Mouse (Mus musculus) heart, postnatal 0 days (tissue): ENCODE measurements around the gene Prune1. TPM values are rescaled to one million over a fixed set of nuclear protein-coding genes. Genes with fewer than 3 reads are reported as not detected.

ENCODE experiments used
- ATAC-seq: fragments of 200-750 bp; cut with Nextera tagmentation; 2 replicates; pipeline ENCODE4 v1.8.0; 2017; ENCODE audit warnings: low read depth, moderate number of reproducible peaks, moderate library complexity; ENCODE audit not compliant: insufficient read depth
- DNase-seq: peaks from one replicate; pipeline ENCODE4 v3.0.0-alpha.2; 2016; ENCODE audit warnings: low spot score
- H3K27ac ChIP-seq: fragments of 300-500 bp; sonication (generic); 2 replicates; pipeline ENCODE4 v1.5.1; 2014; ENCODE audit warnings: low read depth, mild to moderate bottlenecking
- H3K27me3 ChIP-seq: fragments of 300-500 bp; sonication (generic); 2 replicates; pipeline ENCODE4 v1.6.1; 2014; ENCODE audit warnings: low read length, mixed read lengths; ENCODE audit not compliant: control insufficient read depth, insufficient read depth
- H3K36me3 ChIP-seq: fragments of 300-500 bp; sonication (generic); replicated peaks from 2 replicates; pipeline ENCODE4 v1.6.1; 2014; ENCODE audit warnings: low read length, mixed read lengths; ENCODE audit not compliant: control insufficient read depth, insufficient read depth
- H3K4me1 ChIP-seq: fragments of 300-500 bp; sonication (generic); 2 replicates; pipeline ENCODE4 v1.6.1; 2014; ENCODE audit warnings: antibody characterized with exemption; ENCODE audit not compliant: control insufficient read depth, insufficient read depth
- H3K4me2 ChIP-seq: fragments of 300-500 bp; sonication (generic); 2 replicates; pipeline ENCODE4 v1.6.1; 2014; ENCODE audit warnings: low read depth, mild to moderate bottlenecking, low read length, moderate library complexity
- H3K4me3 ChIP-seq: fragments of 300-500 bp; sonication (generic); 2 replicates; pipeline ENCODE4 v1.5.1; 2014; ENCODE audit warnings: low read depth, low read length
- H3K9ac ChIP-seq: fragments of 300-500 bp; sonication (generic); replicated peaks from 2 replicates; pipeline ENCODE4 v1.6.1; 2014; ENCODE audit warnings: low read depth, low read length, mixed read lengths
- H3K9me3 ChIP-seq: fragments of 300-500 bp; sonication (generic); replicated peaks from 2 replicates; pipeline ENCODE4 v1.6.1; 2016; ENCODE audit warnings: low read length; ENCODE audit not compliant: control insufficient read depth
- CTCF ChIP-seq: IDR thresholded peaks from 2 replicates; pipeline ENCODE4 v1.5.1; 2016; ENCODE audit warnings: antibody characterized with exemption, control low read depth, low read depth
- EP300 ChIP-seq: IDR thresholded peaks from 2 replicates; pipeline ENCODE4 v1.6.1; 2016; ENCODE audit warnings: antibody characterized with exemption, low read depth
- WGBS: fragments of 180-500 bp; shearing (Covaris S2); extraction: QIAGEN DNeasy Blood & Tissue Kit; methylation state at CpG from one replicate; pipeline ENCODE4 v1.1.7; 2014; 5-methylcytosine and 5-hydroxymethylcytosine counted together
- polyA plus RNA-seq: library from polyadenylated mRNA; unstranded; fragments of >200 nt; fragmentation: Nextera tagmentation; extraction: Ambion mirVana; gene quantifications from 2 replicates; pipeline ENCODE4 v1.2.1, GENCODE M21; 2015
- total RNA-seq: library from RNA; depleted of rRNA; stranded (reverse); fragments of >200 nt; gene quantifications from 2 replicates; pipeline ENCODE4 v1.2.3, GENCODE M21; 2014; ENCODE audit warnings: low replicate concordance

The Prune1 gene
- total and polyA plus RNA-seq, 2 experiments from 2014 or later: 23.0 to 28.6 TPM

DNA sequence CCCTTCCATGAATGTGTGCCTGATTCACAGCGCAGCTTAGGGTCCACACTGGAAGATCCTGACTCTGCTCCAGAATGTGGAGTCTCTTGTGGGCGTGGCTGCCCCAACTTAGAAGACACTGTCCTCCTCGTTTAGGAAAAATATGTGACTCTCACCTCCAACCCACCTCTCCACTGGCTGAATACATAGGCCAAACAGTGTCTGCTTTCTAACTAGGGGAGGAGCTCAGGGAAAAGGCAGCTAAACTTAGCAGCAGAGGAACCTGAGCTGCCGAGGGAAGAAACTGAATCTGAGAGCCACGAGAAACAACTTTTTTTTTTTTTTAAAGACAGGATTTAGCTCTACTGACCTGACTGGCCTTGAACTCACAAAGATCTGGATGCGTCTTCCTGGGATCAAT, 6.7 kb downstream of the Prune1 start:
- TF ChIP-seq CTCF (no peak), EP300 (no peak)
- H3K4me2 ChIP-seq: no peak overlapping the region
- H3K27me3 ChIP-seq: no peaks in the 10 kb centered on the region
- H3K9ac ChIP-seq: no peak overlapping the region
- peaks cover 18% of the 10 kb centered on the region for H3K4me1 ChIP-seq
- H3K4me3 ChIP-seq: no peak overlapping the region
- no peaks in the 10 kb centered on the region for H3K9me3 ChIP-seq
- WGBS: 48% methylated on average over 6 of the region's 6 CpGs
- DNase-seq (peak; percentile 6), ATAC-seq (no peak)
- H3K36me3 ChIP-seq: no peaks in the 10 kb centered on the region
- 0 out of 2 replicates have a peak overlapping the region, but pooled peaks have one; percentile 18 for H3K27ac ChIP-seq

- no peak overlapping the region for H3K27ac ChIP-seq
- H3K4me1 ChIP-seq: peaks cover 18% of the 10 kb centered on the region
- WGBS: 91% methylated on average over 4 of the region's 4 CpGs
Measured at GRCm38 (mm10) chr3:95274453-95274852, 7.4 kb downstream of the Prune1 start.

GRCm38 (mm10) chr3:95273471-95273870, 8.4 kb downstream of the Prune1 start:
- ATAC-seq (no peak), DNase-seq (no peak)
- Histone ChIP-seq H3K27ac (no peak overlapping the region), H3K9ac (no peak overlapping the region), H3K9me3 (no peaks in the 10 kb centered on the region), H3K27me3 (no peaks in the 10 kb centered on the region), H3K4me1 (peaks cover 18% of the 10 kb centered on the region), H3K36me3 (peaks cover 7% of the 10 kb centered on the region), H3K4me2 (no peak overlapping the region), H3K4me3 (no peak overlapping the region)
- WGBS: 81% methylated on average over 5 of the region's 5 CpGs
- TF ChIP-seq CTCF (no peak), EP300 (no peak)

More at GRCm38 (mm10) chr3:95274453-95274852, 7.4 kb downstream of the Prune1 start:
- no peak overlapping the region for H3K4me2 ChIP-seq
- H3K4me3 ChIP-seq: no peak overlapping the region
- H3K36me3 ChIP-seq: no peaks in the 10 kb centered on the region
- H3K27me3 ChIP-seq: no peaks in the 10 kb centered on the region
- ATAC-seq (no peak), DNase-seq (no peak)
- no peaks in the 10 kb centered on the region for H3K9me3 ChIP-seq
- no peak overlapping the region for H3K9ac ChIP-seq
- no peak for TF ChIP-seq CTCF
- no peak for TF ChIP-seq EP300

DNA sequence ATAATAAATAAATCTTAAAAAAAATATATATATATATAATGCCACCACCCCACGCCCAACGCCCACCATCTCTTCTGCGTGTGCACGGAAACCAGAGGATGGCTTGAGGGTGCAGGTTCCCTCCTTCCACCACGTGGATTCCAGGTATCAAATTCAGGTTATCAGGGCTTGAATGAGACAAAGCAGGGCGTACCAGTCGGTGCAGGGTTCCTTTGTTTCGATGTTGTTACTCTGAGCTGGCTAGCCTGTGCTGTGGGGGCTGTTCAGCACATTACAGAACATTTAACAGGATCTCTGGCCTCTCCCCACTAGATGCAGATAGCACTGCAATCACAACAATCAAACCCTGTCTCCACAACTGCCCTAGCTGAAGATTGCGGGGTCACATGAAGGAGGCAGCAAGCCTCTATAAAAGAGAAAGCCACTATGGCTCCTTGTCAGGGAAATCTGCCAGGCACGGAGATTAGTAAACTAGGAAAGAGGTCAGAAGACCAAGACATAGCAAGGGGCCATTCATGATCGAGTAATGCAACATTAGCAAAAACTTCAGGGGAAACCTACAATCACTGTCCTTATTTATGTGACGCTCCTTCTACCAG, 11.0 kb downstream of the Prune1 start:
- no peak for DNase-seq
- H3K36me3 ChIP-seq: peaks cover 25% of the 10 kb centered on the region
- 76% methylated on average over 12 of the region's 12 CpGs for WGBS
- H3K4me1 ChIP-seq: no peaks in the 10 kb centered on the region
- H3K27ac ChIP-seq: no peak overlapping the region
- no peak for ATAC-seq
- H3K27me3 ChIP-seq: no peaks in the 10 kb centered on the region
- no peaks in the 10 kb centered on the region for H3K9me3 ChIP-seq
- no peak for TF ChIP-seq CTCF
- no peak for TF ChIP-seq EP300
- H3K4me3 ChIP-seq: no peak overlapping the region
- no peak overlapping the region for H3K4me2 ChIP-seq
- no peak overlapping the region for H3K9ac ChIP-seq

GRCm38 (mm10) chr3:95269789-95270188, 12.1 kb downstream of the Prune1 start:
- no peak overlapping the region for H3K27ac ChIP-seq
- H3K36me3 ChIP-seq: peaks cover 31% of the 10 kb centered on the region
- ATAC-seq (no peak), DNase-seq (no peak)
- no peak overlapping the region for H3K4me3 ChIP-seq
- no peak for TF ChIP-seq CTCF
- no peak for TF ChIP-seq EP300
- H3K27me3 ChIP-seq: no peaks in the 10 kb centered on the region
- H3K9me3 ChIP-seq: no peaks in the 10 kb centered on the region
- 64% methylated on average over 5 of the region's 5 CpGs for WGBS
- H3K9ac ChIP-seq: no peak overlapping the region
- H3K4me2 ChIP-seq: no peak overlapping the region
- H3K4me1 ChIP-seq: no peaks in the 10 kb centered on the region

GRCm38 (mm10) chr3:95267855-95268254, 14.0 kb downstream of the Prune1 start:
- no peaks in the 10 kb centered on the region for H3K4me1 ChIP-seq
- H3K36me3 ChIP-seq: peaks cover 49% of the 10 kb centered on the region
- ATAC-seq (no peak), DNase-seq (no peak)
- H3K27me3 ChIP-seq: no peaks in the 10 kb centered on the region
- H3K4me2 ChIP-seq: no peak overlapping the region
- no peak overlapping the region for H3K4me3 ChIP-seq
- TF ChIP-seq CTCF (no peak), EP300 (no peak)
- no peaks in the 10 kb centered on the region for H3K9me3 ChIP-seq
- no peak overlapping the region for H3K9ac ChIP-seq
- H3K27ac ChIP-seq: no peak overlapping the region
